Mouse (Mus musculus) B cell, adult 2 months (primary cell): ENCODE data around the gene Ifitm1.

Experiments
- DNase-seq, 2 experiments: peaks; one replicate each; pipeline ENCODE4 v3.0.0; 2022

The Ifitm1 gene

GRCm38 (mm10) chr7:140966921-140967320 lies at the start of gene Ifitm1:
TSS of gene Ifitm1 (plus strand) at chr7:140967221.
- DNase-seq: no peak

GRCm38 (mm10) chr7:140919911-140920310 lies 47.1 kb upstream of the Ifitm1 start:
- no peak for DNase-seq

- DNase-seq: no peak
Measured at GRCm38 (mm10) chr7:140920418-140921029, 46.5 kb upstream of the Ifitm1 start, which contains the start of gene Nlrp6. TSS of gene Nlrp6 (plus strand) at chr7:140920902.

GRCm38 (mm10) chr7:140921225-140921975 lies 45.6 kb upstream of the Ifitm1 start:
- no peak for DNase-seq

GRCm38 (mm10) chr7:140922398-140923069 lies 44.5 kb upstream of the Ifitm1 start:
- peak in 1 of 2 experiments; percentile 31 for DNase-seq

GRCm38 (mm10) chr7:140923070-140923775 lies 43.8 kb upstream of the Ifitm1 start:
- no peak for DNase-seq

- DNase-seq: no peak
Measured at GRCm38 (mm10) chr7:140927181-140927580, 39.8 kb upstream of the Ifitm1 start.

GRCm38 (mm10) chr7:140938436-140938835 lies 28.6 kb upstream of the Ifitm1 start:
- DNase-seq: no peak

GRCm38 (mm10) chr7:140938896-140939295 lies 28.1 kb upstream of the Ifitm1 start:
- no peak for DNase-seq

GRCm38 (mm10) chr7:140939669-140940171 lies 27.3 kb upstream of the Ifitm1 start:
- DNase-seq: no peak

GRCm38 (mm10) chr7:140941222-140942051 lies 25.6 kb upstream of the Ifitm1 start, which contains the start of gene Pgghg:
TSS of gene Pgghg (plus strand) at chr7:140941391.
- DNase-seq: peak; percentile 82 to 84

- DNase-seq: peak in 1 of 2 experiments; percentile 25
Measured at GRCm38 (mm10) chr7:140942341-140942740, 24.7 kb upstream of the Ifitm1 start.

- no peak for DNase-seq
Measured at GRCm38 (mm10) chr7:140942811-140943210, 24.2 kb upstream of the Ifitm1 start.

GRCm38 (mm10) chr7:140943356-140943755 lies 23.7 kb upstream of the Ifitm1 start:
- no peak for DNase-seq

- DNase-seq: no peak
Measured at GRCm38 (mm10) chr7:140944236-140944635, 22.8 kb upstream of the Ifitm1 start.

- DNase-seq: no peak
Measured at GRCm38 (mm10) chr7:140945247-140945646, 21.8 kb upstream of the Ifitm1 start.

GRCm38 (mm10) chr7:140946311-140946710 lies 20.7 kb upstream of the Ifitm1 start:
- no peak for DNase-seq

GRCm38 (mm10) chr7:140946980-140947379 lies 20.0 kb upstream of the Ifitm1 start:
- no peak for DNase-seq

GRCm38 (mm10) chr7:140948161-140948560 lies 18.9 kb upstream of the Ifitm1 start:
- no peak for DNase-seq

- no peak for DNase-seq
Measured at GRCm38 (mm10) chr7:140949255-140949654, 17.8 kb upstream of the Ifitm1 start.

GRCm38 (mm10) chr7:140949824-140950530 lies 17.0 kb upstream of the Ifitm1 start, which contains the start of gene Ifitm5:
TSS of gene Ifitm5 (minus strand) at chr7:140950291.
- no peak for DNase-seq
